In genomic region chr3:18698106-18698505, GRCm38 (mm10) we compare ENCODE assay signal across 22 mouse cellular contexts.
DNase-seq lines count a peak whose midpoint lies in the region; TF ChIP-seq lines count a peak whose summit lies in the region.
"Had no signal": no experiment of that assay in that cellular context is flagged by ENCODE, and none has a peak within 500 bp of the region (broad histone marks: within the 10 kb centered on the region; RNA-seq: fewer than 3 reads in every experiment).

No protein-coding gene starts in this region.

- H3K9me3 ChIP-seq in ES-Bruce4 (replicated peaks; ENCODE audit: control insufficient read depth, insufficient read depth, low read length, poor library complexity, severe bottlenecking) (peaks cover 37% of the 10 kb centered on the region), ES-E14 (ENCODE audit: control insufficient read depth, insufficient read depth, low read depth, low read length) (no peaks in the 10 kb centered on the region)
- H3K9me3 ChIP-seq: embryonic facial prominence, embryonic 13.5 days; embryonic facial prominence, embryonic 15.5 days; forebrain, embryonic 10.5 days; forebrain, embryonic 12.5 days had no signal

- H3K4me3 ChIP-seq in ES-Bruce4 (ENCODE audit: low read depth, low read length): no peak overlapping the region
- H3K4me3 ChIP-seq in ES-E14 (ENCODE audit: insufficient read depth in 1 of 2, low read depth in 1 of 2, low read length in 2 of 2, poor library complexity in 1 of 2, severe bottlenecking in 1 of 2): no peak overlapping the region
- H3K4me3 ChIP-seq: embryonic facial prominence, embryonic 13.5 days; embryonic facial prominence, embryonic 15.5 days; erythroblast, embryonic 14.5 days; forebrain, embryonic 10.5 days; forebrain, embryonic 12.5 days had no signal

- H3K36me3 ChIP-seq in ES-Bruce4 (ENCODE audit: control insufficient read depth, insufficient read depth, low read length, poor library complexity, severe bottlenecking) (no peaks in the 10 kb centered on the region; the same call in 1 of the 2 replicates), ES-E14 (ENCODE audit: control insufficient read depth, insufficient read depth, low read length, poor library complexity, severe bottlenecking) (no peaks in the 10 kb centered on the region; the same call in 1 of the 2 replicates)
- H3K36me3 ChIP-seq: embryonic facial prominence, embryonic 13.5 days; embryonic facial prominence, embryonic 15.5 days; forebrain, embryonic 10.5 days; forebrain, embryonic 12.5 days had no signal

- no peak for TF ChIP-seq CTCF in ES-Bruce4 (IDR thresholded peaks at IDR 0.05; ENCODE audit: low read depth, low read length)

- in situ Hi-C loops in ES-E14 (cut with MboI; ENCODE audit: low sequenced_read_pairs in 2 of 2, unreplicated experiment in 2 of 2): no loop called here

- H3K4me1 ChIP-seq in ES-Bruce4 (ENCODE audit: control insufficient read depth, insufficient read depth, low read length): peaks cover 2% of the 10 kb centered on the region
- peaks cover 0 to 5% of the 10 kb centered on the region in 2 experiments; a peak in 1 of 4 replicates for H3K4me1 ChIP-seq in ES-E14 (ENCODE audit: control insufficient read depth in 2 of 2, insufficient read depth in 2 of 2, low read length in 2 of 2, poor library complexity in 1 of 2)
- H3K4me1 ChIP-seq: embryonic facial prominence, embryonic 15.5 days had no signal

- TF ChIP-seq POLR2A in ES-Bruce4 (IDR thresholded peaks at IDR 0.05; ENCODE audit: insufficient read depth, low read length): no peak

- H3K27me3 ChIP-seq in ES-Bruce4 (ENCODE audit: control insufficient read depth, insufficient read depth, low read length, poor library complexity, severe bottlenecking): no peaks in the 10 kb centered on the region
- H3K27me3 ChIP-seq: CH12.LX; embryonic facial prominence, embryonic 13.5 days; embryonic facial prominence, embryonic 15.5 days; forebrain, embryonic 12.5 days had no signal

- peak; percentile 29 for DNase-seq in ES-E14 (ENCODE audit: low read depth, low spot score)
- DNase-seq in ZHBTc4 (ENCODE audit: low read depth, low spot score): peak; percentile 82
- DNase-seq in spleen, postnatal 10 days (ENCODE audit: low spot score in 2 of 2): no peak
- DNase-seq in retina, postnatal 1 day: no peak
- DNase-seq: adrenal gland, adult 2 months; adrenal gland, postnatal 10 days; adrenal gland, postnatal 25 days; B cell, adult 2 months; cerebellum, adult 11 months; cerebellum, adult 18-20 months; cerebellum, adult 8-10 months; cerebellum, adult 9-11 months; cerebellum, postnatal 14 days; cerebellum, postnatal 36 days; embryo, embryonic 11 days had no signal

- H3K9ac ChIP-seq in ES-Bruce4 (ENCODE audit: low read depth, poor library complexity, severe bottlenecking) (no peak overlapping the region), ES-E14 (ENCODE audit: insufficient read depth, low read depth, low read length, poor library complexity, severe bottlenecking) (no peak overlapping the region)
- H3K9ac ChIP-seq: embryonic facial prominence, embryonic 13.5 days; embryonic facial prominence, embryonic 15.5 days; forebrain, embryonic 12.5 days had no signal

- TF ChIP-seq EP300 in ES-Bruce4 (IDR thresholded peaks at IDR 0.05; ENCODE audit: insufficient read depth, low read depth, low read length): no peak

- H3K27ac ChIP-seq in ES-Bruce4 (ENCODE audit: insufficient read depth, low read length) (peak overlapping the region; percentile 89), ES-E14 (ENCODE audit: insufficient read depth, low read depth, low read length, poor library complexity, severe bottlenecking) (peak overlapping the region; percentile 88)
- H3K27ac ChIP-seq: embryonic facial prominence, embryonic 13.5 days; embryonic facial prominence, embryonic 15.5 days; forebrain, embryonic 10.5 days; forebrain, embryonic 12.5 days had no signal

TF ChIP-seq in ES-E14, 5 proteins besides CTCF, POLR2A, EP300 and RAD21:
- TF ChIP-seq MAFK (IDR thresholded peaks at IDR 0.05; ENCODE audit: insufficient read depth, low read depth, low read length) (no peak), HCFC1 (IDR thresholded peaks at IDR 0.05; ENCODE audit: borderline replicate concordance, insufficient read depth, low read length) (no peak), CHD2 (IDR thresholded peaks at IDR 0.05; ENCODE audit: low read depth, low read length) (no peak), ZNF384 (IDR thresholded peaks at IDR 0.05; ENCODE audit: low read depth, low read length) (no peak), ZC3H11A (IDR thresholded peaks at IDR 0.05; ENCODE audit: borderline replicate concordance, low read depth, low read length) (no peak)

Comparison
In these comparisons a context has a peak if more than half of its experiments do, and no peak if none do; other contexts are left out.
1. DNase-seq: peak in ES-E14 (single experiment) and ZHBTc4 (single experiment); none in spleen, postnatal 10 days (0 of 2) and retina, postnatal 1 day (single experiment).